Mouse (Mus musculus): Measurements from ENCODE around the gene Cab39l. TPM values are rescaled to one million over a fixed set of nuclear protein-coding genes. Genes with fewer than 3 reads are reported as not detected.

Gene Cab39l
- polyA plus RNA-seq, 2 experiments, result 8.4 to 30.0 TPM

- Histone ChIP-seq H3K27me3 (ENCODE audit: control insufficient read depth, insufficient read depth, low read length) (no peaks in the 10 kb centered on the region), H3K4me3 (ENCODE audit: insufficient read depth in 1 of 2, low read depth in 2 of 2, low read length in 2 of 2) (no peak overlapping the region), H3K27ac (no peak overlapping the region), H3K4me1 (replicated peaks; ENCODE audit: control insufficient read depth in 2 of 2, insufficient read depth in 2 of 2, low read length in 1 of 2) (no peaks in the 10 kb centered on the region), H3K9me3 (ENCODE audit: control insufficient read depth, low read length) (no peaks in the 10 kb centered on the region), H3K9ac (replicated peaks) (no peak overlapping the region), H3K4me2 (ENCODE audit: low read depth) (no peak overlapping the region), H3K36me3 (replicated peaks; ENCODE audit: control insufficient read depth, insufficient read depth, low read depth) (peaks cover 11% of the 10 kb centered on the region)
- WGBS (ENCODE audit: insufficient replicate concordance), result 80% methylated on average over 6 of the region's 6 CpGs
- no peak for TF ChIP-seq CTCF (IDR thresholded peaks at IDR 0.05; ENCODE audit: low read depth)
- TF ChIP-seq EP300 (IDR thresholded peaks at IDR 0.05; ENCODE audit: low read depth), result no peak
- ATAC-seq (ENCODE audit: insufficient read depth), result no peak
- no peak for DNase-seq (ENCODE audit: low read depth in 3 of 3, low spot score in 3 of 3)
Measured at GRCm38 (mm10) chr14:59566756-59567155, 126.0 kb downstream of the Cab39l start.

GRCm38 (mm10) chr14:59576385-59576784 is 135.6 kb downstream of the Cab39l start:
- Histone ChIP-seq H3K27ac (no peak overlapping the region), H3K4me3 (ENCODE audit: insufficient read depth in 1 of 2, low read depth in 2 of 2, low read length in 2 of 2) (no peak overlapping the region), H3K4me2 (ENCODE audit: low read depth) (no peak overlapping the region), H3K4me1 (replicated peaks; ENCODE audit: control insufficient read depth in 2 of 2, insufficient read depth in 2 of 2, low read length in 1 of 2) (no peaks in the 10 kb centered on the region), H3K36me3 (replicated peaks; ENCODE audit: control insufficient read depth, insufficient read depth, low read depth) (peaks cover 10% of the 10 kb centered on the region; the same call in 1 of the 2 replicates), H3K9me3 (ENCODE audit: control insufficient read depth, low read length) (no peaks in the 10 kb centered on the region), H3K27me3 (ENCODE audit: control insufficient read depth, insufficient read depth, low read length) (no peaks in the 10 kb centered on the region), H3K9ac (replicated peaks) (no peak overlapping the region)
- no peak for DNase-seq (ENCODE audit: low read depth in 3 of 3, low spot score in 3 of 3)
- ATAC-seq (ENCODE audit: insufficient read depth), result no peak
- TF ChIP-seq CTCF (IDR thresholded peaks at IDR 0.05; ENCODE audit: low read depth) (no peak), EP300 (IDR thresholded peaks at IDR 0.05; ENCODE audit: low read depth) (no peak)
- 76% methylated on average over 5 of the region's 5 CpGs for WGBS (ENCODE audit: insufficient replicate concordance)

- DNase-seq (ENCODE audit: low read depth in 3 of 3, low spot score in 3 of 3) (no peak), ATAC-seq (ENCODE audit: insufficient read depth) (no peak)
- Histone ChIP-seq H3K27me3 (ENCODE audit: control insufficient read depth, insufficient read depth, low read length) (no peaks in the 10 kb centered on the region), H3K27ac (no peak overlapping the region), H3K4me1 (replicated peaks; ENCODE audit: control insufficient read depth in 2 of 2, insufficient read depth in 2 of 2, low read length in 1 of 2) (no peaks in the 10 kb centered on the region), H3K36me3 (replicated peaks; ENCODE audit: control insufficient read depth, insufficient read depth, low read depth) (peaks cover 27% of the 10 kb centered on the region), H3K4me2 (ENCODE audit: low read depth) (no peak overlapping the region), H3K9ac (replicated peaks) (no peak overlapping the region), H3K4me3 (ENCODE audit: insufficient read depth in 1 of 2, low read depth in 2 of 2, low read length in 2 of 2) (no peak overlapping the region), H3K9me3 (ENCODE audit: control insufficient read depth, low read length) (no peaks in the 10 kb centered on the region)
- TF ChIP-seq CTCF (IDR thresholded peaks at IDR 0.05; ENCODE audit: low read depth) (peak; percentile 45; the same call in 1 of the 2 replicates), EP300 (IDR thresholded peaks at IDR 0.05; ENCODE audit: low read depth) (no peak)
- WGBS (ENCODE audit: insufficient replicate concordance), result 67% methylated on average over 1 of the region's 1 CpGs
Measured at GRCm38 (mm10) chr14:59590614-59591013, 149.8 kb downstream of the Cab39l start.

GRCm38 (mm10) chr14:59591901-59592300 is 151.1 kb downstream of the Cab39l start:
- TF ChIP-seq EP300 (IDR thresholded peaks at IDR 0.05; ENCODE audit: low read depth), result no peak
- TF ChIP-seq CTCF (IDR thresholded peaks at IDR 0.05; ENCODE audit: low read depth), result no peak
- Histone ChIP-seq H3K9me3 (ENCODE audit: control insufficient read depth, low read length) (no peaks in the 10 kb centered on the region), H3K9ac (replicated peaks) (no peak overlapping the region), H3K4me3 (ENCODE audit: insufficient read depth in 1 of 2, low read depth in 2 of 2, low read length in 2 of 2) (no peak overlapping the region), H3K27me3 (ENCODE audit: control insufficient read depth, insufficient read depth, low read length) (no peaks in the 10 kb centered on the region), H3K4me2 (ENCODE audit: low read depth) (no peak overlapping the region), H3K27ac (no peak overlapping the region), H3K4me1 (replicated peaks; ENCODE audit: control insufficient read depth in 2 of 2, insufficient read depth in 2 of 2, low read length in 1 of 2) (peaks cover 3 to 4% of the 10 kb centered on the region in 2 experiments), H3K36me3 (replicated peaks; ENCODE audit: control insufficient read depth, insufficient read depth, low read depth) (peaks cover 25% of the 10 kb centered on the region)
- WGBS (ENCODE audit: insufficient replicate concordance), result 67% methylated on average over 8 of the region's 8 CpGs
- DNase-seq (ENCODE audit: low read depth in 3 of 3, low spot score in 3 of 3) (no peak), ATAC-seq (ENCODE audit: insufficient read depth) (no peak)

- no peak for TF ChIP-seq EP300 (IDR thresholded peaks at IDR 0.05; ENCODE audit: low read depth)
- TF ChIP-seq CTCF (IDR thresholded peaks at IDR 0.05; ENCODE audit: low read depth), result no peak
- DNase-seq (ENCODE audit: low read depth in 3 of 3, low spot score in 3 of 3) (no peak), ATAC-seq (ENCODE audit: insufficient read depth) (no peak)
- no peaks in the 10 kb centered on the region for H3K27me3 ChIP-seq (ENCODE audit: control insufficient read depth, insufficient read depth, low read length)
- H3K4me2 ChIP-seq (ENCODE audit: low read depth), result no peak overlapping the region
- peaks cover 25% of the 10 kb centered on the region for H3K36me3 ChIP-seq (replicated peaks; ENCODE audit: control insufficient read depth, insufficient read depth, low read depth)
- H3K9ac ChIP-seq (replicated peaks), result no peak overlapping the region
- 75% methylated on average over 3 of the region's 3 CpGs for WGBS (ENCODE audit: insufficient replicate concordance)
- peaks cover 3 to 6% of the 10 kb centered on the region in 2 experiments for H3K4me1 ChIP-seq (replicated peaks; ENCODE audit: control insufficient read depth in 2 of 2, insufficient read depth in 2 of 2, low read length in 1 of 2)
- H3K27ac ChIP-seq, result no peak overlapping the region
- no peaks in the 10 kb centered on the region for H3K9me3 ChIP-seq (ENCODE audit: control insufficient read depth, low read length)
- no peak overlapping the region for H3K4me3 ChIP-seq (ENCODE audit: insufficient read depth in 1 of 2, low read depth in 2 of 2, low read length in 2 of 2)
Measured at GRCm38 (mm10) chr14:59592593-59592992, 151.8 kb downstream of the Cab39l start.

Measured in liver, embryonic 14.5 days (tissue).